Mouse (Mus musculus) lung, postnatal 0 days (tissue): ENCODE data around the gene Rd3l.

Source experiments
- CTCF ChIP-seq: IDR thresholded peaks from 2 replicates; pipeline ENCODE4 v1.5.1; 2016; ENCODE audit warnings: antibody characterized with exemption, mild to moderate bottlenecking
- EP300 ChIP-seq: IDR thresholded peaks from 2 replicates; pipeline ENCODE4 v1.6.1; 2016; ENCODE audit warnings: antibody characterized with exemption, mild to moderate bottlenecking, control low read depth

GRCm38 (mm10) chr12:112001223-112001622 lies 20.1 kb upstream of the Rd3l start:
- TF ChIP-seq CTCF (peak; percentile 81), EP300 (no peak)
